Mouse (Mus musculus): ENCODE measurements at regions not wholly inside any gene's neighbourhood (a gene's known extent, or its start where the extent isn't known, plus 50 kb on each side); places are given as distances from the start of the nearest gene placed in this dataset.
"Not testable (repeated sequence)": the region's sequence is repeated elsewhere in the genome, so short reads cannot be mapped to it uniquely, and the experiment has no call there.

DNA sequence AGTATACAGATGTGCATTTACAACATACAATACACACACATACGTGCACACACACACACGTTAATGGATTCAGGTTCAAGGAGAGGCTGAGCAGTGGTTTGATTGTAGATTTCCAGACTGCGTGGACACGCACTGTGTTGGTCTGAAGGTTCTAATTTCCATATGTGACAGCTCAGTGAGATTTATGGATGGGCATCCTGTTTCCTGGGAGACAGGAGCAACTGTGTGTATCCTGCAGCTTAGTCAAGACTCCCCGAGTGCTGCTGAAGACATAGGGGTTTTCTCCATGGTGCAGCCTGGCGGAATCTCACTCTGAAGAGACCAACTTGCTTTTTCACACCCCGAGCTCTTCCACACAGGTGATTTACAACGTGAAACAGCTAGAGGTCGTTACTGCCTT, 119.3 kb upstream of the Foxk1 start:
- no peak for DNase-seq (ENCODE audit: low spot score)

DNA sequence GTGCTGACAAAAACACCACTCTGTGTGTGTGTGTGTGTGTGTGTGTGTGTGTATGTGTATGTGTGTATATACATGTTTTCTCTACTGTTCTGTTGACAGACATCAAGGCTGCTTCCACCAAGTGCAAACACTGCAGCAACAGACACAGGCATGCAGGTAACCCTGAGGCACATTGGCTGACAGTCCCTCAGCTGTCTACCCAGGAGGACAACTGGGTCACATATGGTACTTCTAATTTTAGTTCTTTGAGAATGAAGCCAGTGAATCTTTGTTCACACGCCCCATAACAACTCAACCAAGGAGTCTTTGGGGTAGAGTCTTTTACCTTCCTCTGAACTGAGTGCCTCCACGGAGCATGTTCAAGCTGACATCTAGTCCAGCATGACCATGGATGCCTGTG, 113.3 kb upstream of the Foxk1 start:
- DNase-seq (ENCODE audit: low spot score), result no peak

DNA sequence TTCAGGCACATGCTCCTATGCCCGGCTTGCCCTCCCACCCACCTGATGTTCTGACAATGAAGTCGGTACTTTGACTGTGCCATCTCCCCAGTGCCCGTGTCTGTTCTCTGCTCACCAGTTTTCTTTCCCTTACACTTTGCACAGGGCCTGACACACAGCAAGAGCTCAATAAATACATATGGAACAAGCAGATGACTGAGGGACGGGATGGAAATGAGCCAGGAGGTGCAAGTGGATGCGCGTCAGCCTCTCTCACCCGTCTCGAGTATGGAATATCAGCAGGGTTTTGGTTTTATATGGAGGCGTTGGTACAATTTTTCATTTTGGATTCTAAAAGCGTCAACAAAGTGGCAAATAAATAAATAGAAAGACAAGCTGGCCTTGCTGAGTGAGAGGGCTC, 109.8 kb upstream of the Foxk1 start:
- no peak for DNase-seq (ENCODE audit: low spot score)

DNA sequence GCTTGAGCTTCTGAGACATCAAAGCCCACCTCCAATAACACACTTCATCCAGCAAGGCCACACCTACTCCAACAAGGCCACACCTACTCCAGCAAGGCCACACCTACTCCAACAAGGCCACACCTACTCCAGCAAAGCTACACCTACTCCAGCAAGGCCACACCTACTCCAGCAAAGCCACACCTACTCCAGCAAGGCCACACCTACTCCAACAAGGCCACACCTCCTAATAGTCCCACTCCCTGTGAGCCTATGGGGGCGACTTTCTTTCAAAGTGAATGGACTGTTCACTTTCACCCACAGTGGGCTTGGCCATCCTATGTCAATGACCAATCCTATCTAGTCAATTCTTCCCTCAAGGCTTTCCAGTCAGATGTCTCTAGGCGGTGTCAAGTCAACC, 104.9 kb upstream of the Foxk1 start:
- not testable (repeated sequence) for DNase-seq (ENCODE audit: low spot score)

DNA sequence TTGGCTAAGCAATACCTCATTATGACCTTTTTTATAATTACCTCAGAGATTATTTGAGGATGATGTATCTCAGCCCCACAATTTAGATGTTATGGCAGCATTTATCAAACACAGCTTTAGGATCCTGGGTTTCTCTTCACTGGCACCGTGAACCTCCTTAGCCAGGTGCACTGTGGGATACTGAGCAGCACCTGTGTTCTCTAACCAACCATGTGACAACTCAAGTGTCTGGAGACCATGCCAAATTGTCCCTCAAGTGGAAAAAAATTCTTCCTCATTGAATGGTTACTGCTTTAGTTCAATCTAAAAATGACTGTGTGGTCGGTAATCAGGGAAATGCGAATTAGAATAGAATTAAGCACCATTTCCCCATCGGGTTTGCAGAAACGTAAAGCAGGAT, 101.7 kb upstream of the Foxk1 start:
- no peak for DNase-seq (ENCODE audit: low spot score)

- DNase-seq (ENCODE audit: low spot score), result no peak
Observed at GRCm38 (mm10) chr5:142308511-142308910, 92.8 kb upstream of the Foxk1 start.

GRCm38 (mm10) chr5:142313944-142314343, 87.4 kb upstream of the Foxk1 start:
- DNase-seq (ENCODE audit: low spot score), result no peak

- no peak for DNase-seq (ENCODE audit: low spot score)
Observed at GRCm38 (mm10) chr5:142314466-142314865, 86.8 kb upstream of the Foxk1 start.

GRCm38 (mm10) chr5:142319268-142319667, 82.0 kb upstream of the Foxk1 start:
- DNase-seq (ENCODE audit: low spot score), result peak; percentile 45

DNA sequence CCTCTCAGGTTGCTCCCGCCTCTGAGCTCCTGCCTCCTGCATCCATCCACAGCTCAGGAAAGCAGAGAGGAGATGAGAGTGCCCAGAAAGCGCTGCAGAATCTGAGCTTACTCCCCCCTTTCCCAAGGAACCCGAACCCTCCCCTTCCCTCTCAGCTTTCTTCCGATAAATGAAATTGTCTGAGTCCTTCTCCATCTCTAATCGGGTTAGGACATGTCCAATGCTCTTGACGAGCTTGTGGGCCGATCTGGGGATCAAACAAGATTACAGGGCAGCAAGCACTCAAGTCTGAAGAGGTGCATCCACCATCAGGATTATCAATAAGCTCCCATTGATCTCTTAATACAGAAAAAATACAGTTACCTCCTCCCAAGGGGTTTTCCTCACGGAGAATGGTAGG, 80.0 kb upstream of the Foxk1 start:
- no peak for DNase-seq (ENCODE audit: low spot score)

DNA sequence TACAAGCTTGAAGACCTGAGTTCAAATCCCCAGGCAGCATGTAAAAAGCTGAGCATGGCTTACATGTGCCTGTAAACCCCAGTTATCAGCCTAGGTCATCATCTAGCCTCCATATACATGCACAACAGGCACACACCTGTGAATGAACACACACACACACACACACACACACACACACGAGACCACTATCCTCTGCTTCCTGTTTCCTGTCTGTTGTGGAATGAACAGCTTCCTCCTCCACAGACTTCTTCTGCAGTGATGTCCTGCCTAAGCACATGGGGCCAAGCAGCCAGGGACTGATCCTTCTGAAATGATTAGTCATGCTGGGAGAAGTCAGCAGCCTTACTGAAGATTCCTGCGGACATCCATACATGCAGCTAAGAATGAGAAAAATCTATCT, 76.4 kb upstream of the Foxk1 start:
- DNase-seq (ENCODE audit: low spot score), result no peak

- DNase-seq (ENCODE audit: low spot score), result no peak
Observed at GRCm38 (mm10) chr5:142325560-142325959, 75.7 kb upstream of the Foxk1 start.

DNA sequence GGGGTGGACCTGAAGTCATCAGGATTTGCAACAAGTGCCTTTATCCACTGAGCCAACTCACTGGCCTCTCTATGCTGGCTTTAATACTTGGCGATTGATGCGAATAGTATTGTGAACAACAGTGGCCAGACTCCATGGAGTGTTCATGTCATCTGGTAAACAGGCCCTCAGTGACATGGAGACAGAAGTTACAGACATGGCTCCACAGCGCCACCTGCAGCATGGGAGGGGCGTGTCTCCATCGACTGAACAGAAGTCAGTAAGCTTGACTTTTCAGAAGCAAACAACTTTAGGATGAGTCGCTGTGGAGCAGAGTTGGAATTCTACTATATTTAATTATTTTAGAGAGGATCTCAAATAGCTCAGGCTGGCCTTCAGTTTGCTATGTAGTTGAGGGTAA, 74.0 kb upstream of the Foxk1 start:
- DNase-seq (ENCODE audit: low spot score), result no peak

DNA sequence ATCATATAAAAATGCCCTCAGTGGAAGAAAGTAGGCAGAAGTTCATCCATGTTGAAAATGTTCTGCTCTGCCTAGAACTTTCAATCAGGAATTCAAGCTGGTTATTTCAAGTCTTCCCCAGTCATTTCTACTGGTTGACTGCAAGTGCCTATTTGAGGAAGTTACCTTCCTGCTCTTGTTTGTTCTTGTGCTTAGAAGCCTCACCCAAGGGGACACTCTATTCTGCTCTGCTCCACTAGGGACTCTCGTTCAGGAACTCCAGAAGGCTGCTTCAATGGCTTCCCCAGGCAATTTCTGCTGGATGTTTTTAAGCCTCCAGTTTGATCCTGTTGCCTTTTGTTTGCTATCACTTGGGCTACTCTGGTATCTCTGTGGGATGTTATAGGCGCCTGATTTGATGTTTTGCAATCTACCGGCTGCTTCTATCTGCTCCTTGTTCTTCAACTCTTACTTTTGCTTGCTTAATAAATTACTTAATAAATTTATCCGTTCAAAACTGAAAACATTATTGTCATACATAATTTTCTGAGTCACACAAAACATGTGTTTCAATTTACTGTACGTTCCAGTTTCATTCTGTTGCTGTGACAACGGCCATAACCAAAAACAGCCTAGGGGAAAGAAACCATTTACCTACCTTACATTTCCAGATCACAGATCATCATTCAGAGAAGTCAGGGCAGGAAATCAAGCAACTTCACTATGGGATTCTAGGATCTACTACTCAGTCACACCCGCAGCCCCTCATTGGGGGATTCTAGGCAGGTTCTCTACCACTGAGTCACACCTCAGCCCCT, 71.4 kb upstream of the Foxk1 start:
- DNase-seq (ENCODE audit: low spot score), result no peak

DNA sequence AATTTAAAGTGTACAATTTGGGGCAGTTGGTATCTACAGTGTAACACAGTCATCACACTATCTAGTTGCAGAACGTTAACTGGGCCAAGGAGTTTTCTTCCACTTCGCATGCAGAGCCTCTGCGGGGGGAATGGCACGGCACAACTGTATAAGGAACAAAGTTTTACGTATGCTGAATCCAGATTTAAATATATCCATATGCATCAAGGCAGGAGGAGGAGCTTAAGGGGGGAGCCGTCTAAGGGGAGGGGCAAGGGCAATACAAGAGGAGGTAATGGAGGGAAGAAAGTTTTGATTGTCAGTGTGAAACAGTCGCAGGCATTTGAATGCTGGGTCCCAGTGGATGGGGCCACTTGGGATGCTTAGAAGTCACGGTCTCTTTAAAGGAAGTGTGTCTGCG, 68.6 kb upstream of the Foxk1 start:
- no peak for DNase-seq (ENCODE audit: low spot score)

- no peak for DNase-seq (ENCODE audit: low spot score)
Observed at GRCm38 (mm10) chr5:142337436-142337835, 63.9 kb upstream of the Foxk1 start.

DNA sequence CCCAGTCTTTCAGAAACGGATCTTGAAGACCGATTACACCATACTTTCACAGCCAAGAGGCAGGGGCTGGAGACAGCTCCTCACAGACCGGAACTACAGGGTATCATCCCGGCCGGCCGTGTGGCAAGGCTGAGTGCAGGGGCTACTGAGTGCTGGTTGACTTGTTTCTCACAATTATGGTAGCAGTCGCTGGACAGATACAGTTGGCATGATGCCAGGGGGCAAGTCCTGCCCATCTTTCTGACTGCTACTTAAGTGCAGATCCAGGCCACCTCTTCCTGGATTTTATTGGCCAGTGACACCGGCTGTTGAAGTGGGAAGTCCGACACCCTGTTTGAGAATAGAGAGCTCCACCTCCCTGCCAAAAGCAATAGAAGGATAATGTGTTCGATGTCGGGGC, 63.2 kb upstream of the Foxk1 start:
- DNase-seq (ENCODE audit: low spot score), result no peak

DNA sequence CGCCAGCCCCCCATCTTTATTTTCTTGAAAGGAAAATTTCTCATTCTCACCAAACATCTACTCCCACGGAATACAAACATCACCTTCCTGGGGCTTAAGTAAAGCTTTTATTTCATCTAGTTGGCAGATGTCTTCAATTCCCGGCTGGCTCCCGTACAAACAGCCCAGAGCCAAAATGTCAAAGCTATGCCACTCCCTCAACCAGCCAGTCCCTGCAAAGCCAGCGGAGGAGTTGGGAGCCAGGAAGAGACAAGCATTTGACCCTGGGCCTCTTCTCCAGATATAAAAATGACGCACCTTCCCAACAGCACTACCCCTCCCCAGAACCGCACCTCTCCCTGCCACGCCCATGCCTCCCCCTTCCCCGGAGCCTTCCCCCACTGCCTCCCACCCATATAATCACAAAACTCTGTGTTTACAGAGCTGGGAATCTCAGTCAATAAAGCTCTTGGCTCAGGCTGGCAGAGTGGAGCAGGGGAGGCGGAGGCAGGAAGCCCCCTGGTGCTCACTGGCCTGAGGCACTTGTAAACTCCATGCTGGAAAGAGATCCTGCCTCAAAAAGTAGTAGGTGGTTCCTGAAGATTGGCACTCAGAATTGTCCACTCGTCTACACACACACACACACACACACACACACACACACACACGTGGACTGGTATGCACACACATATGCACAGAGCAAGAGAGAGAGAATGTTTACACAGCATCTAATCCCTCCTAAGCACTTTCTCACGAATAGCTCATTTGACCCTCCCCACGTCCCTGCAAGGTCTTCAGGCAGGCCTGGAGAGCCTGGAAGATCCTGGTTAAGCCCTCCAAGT, 60.9 kb upstream of the Foxk1 start:
- no peak for DNase-seq (ENCODE audit: low spot score)

GRCm38 (mm10) chr5:142341026-142341432, 60.3 kb upstream of the Foxk1 start:
- no peak for DNase-seq (ENCODE audit: low spot score)

- no peak for DNase-seq (ENCODE audit: low spot score)
Observed at GRCm38 (mm10) chr5:142346454-142346853, 54.8 kb upstream of the Foxk1 start.

DNA sequence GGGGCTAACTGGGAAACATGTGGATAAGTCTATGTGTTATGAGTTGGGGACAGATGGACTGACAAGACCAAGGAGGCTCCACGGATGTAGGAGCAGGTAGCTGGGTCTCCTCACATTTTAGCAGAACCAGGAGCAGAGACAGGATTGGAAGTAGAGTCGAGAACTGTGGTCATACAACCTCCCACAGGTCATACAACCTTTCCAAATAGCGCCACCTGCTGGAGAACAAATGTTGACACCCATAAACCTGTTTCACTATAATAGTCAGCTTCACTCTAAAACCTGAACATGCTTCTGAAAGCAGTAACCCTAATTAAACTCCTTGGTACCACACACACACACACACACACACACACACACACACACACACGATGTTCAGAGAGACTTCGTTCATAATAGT, 50.7 kb upstream of the Foxk1 start:
- no peak for DNase-seq (ENCODE audit: low spot score)
